Mouse (Mus musculus) forebrain, embryonic 10.5 days (tissue): ENCODE data around the gene Amotl1. TPM values are rescaled to one million over a fixed set of nuclear protein-coding genes. Genes with fewer than 3 reads are reported as not detected.

Source experiments
- DNase-seq: peaks from one replicate; pipeline ENCODE4 v3.0.0-alpha.2; 2017; ENCODE audit warnings: low spot score; ENCODE audit errors: extremely low spot score
- H3K27ac ChIP-seq: fragments of 300-500 bp; sonication (generic); 2 replicates; pipeline ENCODE4 v1.5.1; 2016; ENCODE audit warnings: mild to moderate bottlenecking
- H3K27me3 ChIP-seq: fragments of 300-500 bp; sonication (generic); 2 replicates; pipeline ENCODE4 v1.6.1; 2016; ENCODE audit warnings: mild to moderate bottlenecking; ENCODE audit not compliant: poor library complexity, severe bottlenecking
- H3K36me3 ChIP-seq: fragments of 300-500 bp; sonication (generic); replicated peaks from 2 replicates; pipeline ENCODE4 v1.6.1; 2016; ENCODE audit warnings: mild to moderate bottlenecking, moderate library complexity
- H3K4me1 ChIP-seq: fragments of 300-500 bp; sonication (generic); 2 replicates; pipeline ENCODE4 v1.6.1; 2016
- H3K4me3 ChIP-seq: fragments of 300-500 bp; sonication (generic); 2 replicates; pipeline ENCODE4 v1.5.1; 2016; ENCODE audit warnings: mild to moderate bottlenecking, moderate library complexity
- H3K9me3 ChIP-seq: fragments of 300-500 bp; sonication (generic); 2 replicates; pipeline ENCODE4 v1.6.1; 2016; ENCODE audit warnings: mild to moderate bottlenecking, moderate library complexity
- WGBS: fragments of 180-500 bp; shearing (Covaris S2); methylation state at CpG from one replicate; pipeline ENCODE4 v1.1.7; 2016; 5-methylcytosine and 5-hydroxymethylcytosine counted together
- polyA plus RNA-seq: library from polyadenylated mRNA; unstranded; fragments of >200 nt; fragmentation: Nextera tagmentation; extraction: Ambion mirVana; gene quantifications from 2 replicates; pipeline ENCODE4 v1.2.1, GENCODE M21; 2016

Amotl1 gene
- polyA plus RNA-seq, 1 experiment from 2014 or later = 15.7 TPM

DNA sequence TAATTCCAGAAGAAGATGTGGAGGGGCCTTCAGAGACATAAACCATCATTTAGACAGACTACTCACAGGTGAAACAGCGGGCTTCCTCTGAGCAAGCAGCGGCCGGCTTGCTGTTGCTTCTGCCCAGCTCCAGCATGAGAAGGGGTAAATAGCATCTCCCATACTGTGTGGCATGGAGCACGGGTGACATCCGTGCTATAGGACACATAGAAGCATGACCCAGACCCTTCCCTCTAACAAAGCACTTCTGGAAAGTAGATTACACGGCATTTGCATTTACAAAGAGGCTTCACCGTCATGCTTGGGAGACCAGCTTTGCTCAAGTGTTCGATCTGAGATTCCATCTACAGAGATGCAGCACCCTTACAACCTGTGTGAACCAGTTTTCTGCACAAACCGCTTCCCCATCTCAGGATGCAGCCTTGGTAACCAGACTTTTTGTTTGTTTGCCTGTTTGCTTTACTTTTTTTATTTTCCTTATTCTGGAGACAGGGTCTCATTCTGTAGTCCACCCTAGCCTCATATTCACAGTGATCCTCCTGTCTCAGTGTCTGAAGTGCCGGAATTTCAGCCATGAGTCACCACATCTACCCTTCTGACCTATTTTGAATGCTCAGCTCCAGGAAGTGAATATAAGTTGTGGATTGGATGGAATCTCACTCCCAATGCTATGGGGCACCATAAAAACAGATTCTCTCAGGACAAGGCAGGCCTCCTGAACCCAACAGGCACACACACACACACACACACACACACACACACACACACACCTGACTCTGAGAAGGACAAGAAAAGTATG lies 12.3 kb downstream of the Amotl1 start:
- no peak overlapping the region for H3K27ac ChIP-seq
- no peak for DNase-seq
- H3K36me3 ChIP-seq = no peaks in the 10 kb centered on the region
- H3K4me3 ChIP-seq = no peak overlapping the region
- no peaks in the 10 kb centered on the region for H3K9me3 ChIP-seq
- H3K27me3 ChIP-seq = peaks cover 24% of the 10 kb centered on the region
- H3K4me1 ChIP-seq = peaks cover 24% of the 10 kb centered on the region
- WGBS = 61% methylated on average over 10 of the region's 10 CpGs

DNA sequence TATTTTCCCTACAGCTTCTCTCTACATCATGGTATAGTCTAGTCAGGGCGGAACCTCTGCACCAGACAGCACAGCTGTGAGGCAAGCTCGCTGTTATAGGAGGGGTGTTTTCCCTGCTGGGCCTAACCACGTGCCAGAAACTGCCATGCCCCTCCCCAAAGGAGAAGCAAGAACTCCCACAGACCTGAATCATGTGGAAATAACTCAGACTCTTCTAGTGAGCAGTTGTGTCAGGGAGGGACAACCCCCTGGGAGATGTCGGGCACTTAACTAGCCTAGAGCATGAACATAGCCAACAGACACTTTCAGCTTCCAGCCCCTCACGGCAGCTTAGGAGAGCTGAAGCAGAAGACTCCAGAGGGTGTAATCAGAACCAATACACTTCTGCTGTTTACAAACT lies 13.1 kb downstream of the Amotl1 start:
- Histone ChIP-seq H3K4me1 (peaks cover 24% of the 10 kb centered on the region), H3K4me3 (no peak overlapping the region), H3K9me3 (no peaks in the 10 kb centered on the region), H3K36me3 (no peaks in the 10 kb centered on the region), H3K27me3 (peaks cover 24% of the 10 kb centered on the region), H3K27ac (no peak overlapping the region)
- DNase-seq = no peak
- 54% methylated on average over 5 of the region's 5 CpGs for WGBS

DNA sequence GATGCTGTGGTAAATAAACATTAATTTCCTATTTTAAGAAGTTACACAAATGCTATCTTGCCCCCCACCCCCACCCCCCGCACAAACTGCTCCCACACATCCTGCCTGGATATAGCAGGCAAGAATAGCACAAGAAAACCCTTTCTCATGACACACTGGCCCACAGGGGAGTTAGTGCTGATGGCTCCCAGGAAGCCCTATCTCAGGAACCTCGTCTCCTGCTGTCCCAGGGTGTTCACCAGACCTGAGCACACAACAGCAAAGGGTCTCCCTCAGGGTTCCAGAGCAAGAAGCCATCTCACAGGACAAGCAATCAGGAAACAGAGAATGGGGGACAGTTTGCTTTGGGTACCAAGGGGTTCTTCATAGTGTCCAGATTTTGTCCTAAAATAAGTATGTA lies 17.3 kb downstream of the Amotl1 start:
- H3K4me1 ChIP-seq = peaks cover 31% of the 10 kb centered on the region
- WGBS = 75% methylated on average over 2 of the region's 2 CpGs
- no peak overlapping the region for H3K4me3 ChIP-seq
- H3K27ac ChIP-seq = no peak overlapping the region
- H3K9me3 ChIP-seq = no peaks in the 10 kb centered on the region
- H3K27me3 ChIP-seq = peaks cover 4% of the 10 kb centered on the region; the same call in 1 of the 2 replicates
- no peak for DNase-seq
- no peaks in the 10 kb centered on the region for H3K36me3 ChIP-seq

DNA sequence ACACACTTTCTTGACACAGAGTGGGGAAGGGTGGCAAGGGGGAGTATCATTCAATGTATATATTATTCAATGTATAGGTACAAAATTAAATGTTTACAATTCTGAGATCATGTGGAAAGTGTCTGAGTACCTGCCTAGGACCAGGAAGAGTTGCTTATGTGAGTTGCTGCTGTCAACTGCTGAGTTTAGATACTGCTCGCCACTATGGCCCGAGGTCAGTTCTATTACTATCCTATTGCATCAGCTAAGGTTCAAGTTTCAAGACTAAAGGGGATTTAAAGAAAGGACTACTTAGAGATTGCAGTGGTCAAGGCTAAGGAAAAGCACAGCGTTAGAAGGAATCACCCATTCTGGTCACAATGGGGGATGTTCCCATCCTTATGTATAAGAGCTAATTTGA lies 18.9 kb downstream of the Amotl1 start:
- Histone ChIP-seq H3K4me1 (peaks cover 19% of the 10 kb centered on the region), H3K27ac (no peak overlapping the region), H3K36me3 (no peaks in the 10 kb centered on the region), H3K27me3 (no peaks in the 10 kb centered on the region), H3K9me3 (no peaks in the 10 kb centered on the region), H3K4me3 (no peak overlapping the region)
- 87% methylated on average over 3 of the region's 3 CpGs for WGBS
- no peak for DNase-seq

DNA sequence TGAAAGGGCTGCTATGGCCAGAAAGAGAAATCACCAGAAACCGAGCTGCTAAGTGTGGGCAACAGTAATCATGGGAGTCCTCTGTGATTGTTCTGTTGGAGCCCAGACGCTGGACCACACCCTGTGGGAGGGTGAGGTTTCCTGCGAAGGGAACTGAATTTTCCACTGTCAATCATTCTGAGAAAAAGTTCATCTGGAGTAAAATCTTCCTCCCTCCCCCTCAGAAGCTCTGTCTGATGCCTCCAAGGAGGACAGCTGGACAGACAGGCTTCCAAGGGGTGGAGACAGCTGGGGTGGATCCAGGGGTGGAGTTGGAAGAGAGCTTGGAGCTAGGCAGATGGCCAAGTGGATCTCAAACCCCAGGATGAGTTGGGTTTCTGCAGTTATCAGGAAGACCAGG lies 19.8 kb downstream of the Amotl1 start:
- WGBS = 69% methylated on average over 3 of the region's 3 CpGs
- Histone ChIP-seq H3K36me3 (no peaks in the 10 kb centered on the region), H3K27me3 (no peaks in the 10 kb centered on the region), H3K9me3 (no peaks in the 10 kb centered on the region), H3K4me1 (peaks cover 19% of the 10 kb centered on the region), H3K4me3 (no peak overlapping the region), H3K27ac (no peak overlapping the region)
- no peak for DNase-seq

DNA sequence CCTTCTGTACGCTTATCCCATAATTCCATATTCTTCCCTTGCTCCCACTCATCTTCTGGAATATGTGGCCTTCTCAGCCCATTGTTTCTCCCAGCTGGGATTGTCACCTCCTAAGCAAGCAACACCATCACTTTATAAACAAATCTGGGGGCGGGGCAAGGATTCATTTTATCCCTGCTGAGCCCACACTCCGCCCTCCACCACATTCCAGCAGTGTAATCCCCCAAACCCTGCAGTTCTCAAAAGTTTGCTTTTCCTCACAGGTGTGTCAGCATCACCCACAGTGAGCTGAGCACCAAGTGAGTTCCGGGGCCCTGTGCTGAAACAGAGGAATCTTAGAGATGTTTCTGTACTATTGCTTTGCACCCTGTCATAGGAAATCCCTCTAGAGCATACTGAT lies 20.9 kb downstream of the Amotl1 start:
- no peaks in the 10 kb centered on the region for H3K27me3 ChIP-seq
- H3K9me3 ChIP-seq = no peaks in the 10 kb centered on the region
- H3K4me3 ChIP-seq = no peak overlapping the region
- no peak overlapping the region for H3K27ac ChIP-seq
- H3K4me1 ChIP-seq = peaks cover 19% of the 10 kb centered on the region
- no peak for DNase-seq
- 60% methylated on average over 4 of the region's 4 CpGs for WGBS
- H3K36me3 ChIP-seq = no peaks in the 10 kb centered on the region

DNA sequence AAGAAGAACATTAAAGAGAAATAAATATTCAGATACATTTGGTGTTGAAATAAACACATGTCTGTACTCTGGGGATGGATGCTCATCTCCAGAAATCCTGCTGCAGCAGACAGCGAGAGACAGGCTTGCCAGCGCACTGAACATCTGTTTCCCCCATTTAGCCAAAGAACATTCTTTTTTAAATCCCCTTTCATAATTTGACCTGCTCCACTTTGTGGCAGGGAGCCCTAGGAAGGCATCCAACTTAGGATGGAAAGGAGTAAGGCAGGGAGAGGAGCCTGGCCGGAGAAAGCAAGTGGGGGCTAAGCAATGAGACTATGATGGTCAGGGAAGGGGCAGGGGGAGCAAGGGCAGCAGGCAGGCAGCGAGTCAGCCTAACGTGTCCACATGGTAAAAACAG lies 21.6 kb downstream of the Amotl1 start:
- Histone ChIP-seq H3K27ac (no peak overlapping the region), H3K9me3 (no peaks in the 10 kb centered on the region), H3K27me3 (no peaks in the 10 kb centered on the region), H3K36me3 (no peaks in the 10 kb centered on the region), H3K4me3 (no peak overlapping the region), H3K4me1 (peaks cover 19% of the 10 kb centered on the region)
- no peak for DNase-seq
- whole genome bisulfite sequencing = 74% methylated on average over 5 of the region's 5 CpGs

DNA sequence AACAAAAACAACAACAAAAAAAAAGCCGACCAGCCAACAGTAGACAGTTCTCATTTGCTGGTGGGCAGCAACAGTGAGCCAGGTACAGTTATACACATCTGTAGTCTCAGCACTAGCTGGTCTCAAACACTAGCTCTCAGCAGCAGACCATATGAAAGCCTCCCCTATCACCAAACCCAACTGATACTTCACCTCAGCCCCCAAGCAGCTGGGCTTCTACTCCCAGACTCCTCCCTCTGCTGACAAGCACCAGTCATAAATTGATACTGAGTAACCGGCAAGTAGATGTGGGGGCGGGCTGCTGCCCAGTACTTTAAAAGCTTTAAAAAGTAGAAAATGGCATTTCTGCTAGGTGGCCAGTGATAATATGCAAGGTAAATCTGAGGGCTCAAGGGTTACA lies 22.0 kb downstream of the Amotl1 start:
- no peaks in the 10 kb centered on the region for H3K36me3 ChIP-seq
- no peaks in the 10 kb centered on the region for H3K27me3 ChIP-seq
- DNase-seq = no peak
- H3K4me1 ChIP-seq = peaks cover 19% of the 10 kb centered on the region
- no peak overlapping the region for H3K27ac ChIP-seq
- no peak overlapping the region for H3K4me3 ChIP-seq
- 85% methylated on average over 3 of the region's 3 CpGs for WGBS
- no peaks in the 10 kb centered on the region for H3K9me3 ChIP-seq

DNA sequence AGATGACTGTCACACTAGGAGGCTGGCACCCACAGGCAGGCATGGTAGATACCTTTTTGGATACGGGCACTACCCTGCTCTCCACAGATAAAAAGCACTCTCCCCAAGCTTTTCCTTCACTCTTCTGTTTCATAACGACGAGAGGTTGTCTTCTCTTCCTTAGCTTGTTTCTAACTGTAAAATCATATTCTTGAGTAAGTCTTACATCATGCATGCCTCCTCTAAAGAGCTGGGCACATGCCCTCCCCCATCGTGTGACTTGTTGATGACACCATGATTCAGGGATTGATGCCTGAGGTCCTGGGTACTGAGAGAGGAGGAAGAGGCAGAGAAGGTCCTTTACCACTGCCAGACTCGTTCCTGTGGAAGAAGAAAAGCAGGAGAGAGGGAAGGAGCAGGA lies 24.7 kb downstream of the Amotl1 start:
- no peak for DNase-seq
- Histone ChIP-seq H3K4me3 (no peak overlapping the region), H3K27me3 (peaks cover 9% of the 10 kb centered on the region; the same call in 1 of the 2 replicates), H3K4me1 (peaks cover 29% of the 10 kb centered on the region), H3K9me3 (0 out of 2 replicates have a peak, but pooled peaks cover 4% of the 10 kb centered on the region), H3K27ac (no peak overlapping the region), H3K36me3 (no peaks in the 10 kb centered on the region)
- WGBS = 80% methylated on average over 5 of the region's 5 CpGs

DNA sequence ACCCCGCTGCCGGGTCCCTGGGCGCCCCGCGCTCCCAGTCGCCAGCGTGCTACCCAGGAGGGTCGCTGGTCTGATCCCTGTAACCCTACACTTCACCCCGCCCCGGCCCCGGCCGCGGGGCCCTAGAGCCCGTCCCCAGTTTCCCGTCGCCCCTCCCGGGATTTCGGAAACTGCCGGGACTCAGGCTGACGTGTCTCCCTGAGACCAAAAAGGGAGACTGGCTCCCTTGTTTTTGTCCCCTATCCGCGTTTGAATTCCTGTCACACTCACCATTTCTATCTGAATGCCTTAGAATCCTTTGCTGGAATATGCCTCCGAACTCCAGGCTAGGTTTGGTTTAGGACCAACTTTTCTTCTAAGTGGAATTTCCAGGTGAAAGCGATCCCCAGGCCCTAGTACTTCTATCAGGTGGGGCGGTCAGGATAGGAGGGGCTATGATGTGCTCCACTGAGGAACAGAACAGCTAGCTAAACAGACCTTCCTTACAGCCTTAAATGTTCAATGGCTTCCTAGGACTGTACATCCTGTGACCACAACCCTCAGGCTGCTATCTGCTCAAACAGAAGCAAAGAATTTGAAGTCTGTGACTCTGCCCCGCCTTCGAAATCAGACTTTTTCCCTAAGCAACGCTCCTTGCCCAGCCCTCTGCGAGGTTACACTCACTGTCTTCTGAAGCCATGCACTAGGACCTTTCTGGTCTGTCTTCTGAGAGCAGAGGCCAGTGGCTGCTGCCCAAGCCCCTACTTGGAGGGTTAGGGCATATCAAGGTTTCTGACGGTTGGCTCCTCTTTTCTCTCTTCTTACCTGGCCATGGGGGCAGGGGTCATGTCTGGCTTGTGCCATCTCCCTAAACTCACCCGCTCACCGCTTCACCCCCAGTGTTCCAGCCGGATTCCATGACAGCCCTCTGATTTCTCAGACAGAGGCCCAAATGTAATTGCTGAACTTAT lies 29.6 kb downstream of the Amotl1 start:
- Histone ChIP-seq H3K4me1 (peaks cover 43% of the 10 kb centered on the region), H3K27me3 (peaks cover 9% of the 10 kb centered on the region; the same call in 1 of the 2 replicates), H3K4me3 (peak overlapping the region; percentile 98), H3K9me3 (0 out of 2 replicates have a peak, but pooled peaks cover 4% of the 10 kb centered on the region), H3K27ac (peak overlapping the region; percentile 98), H3K36me3 (peaks cover 4% of the 10 kb centered on the region)
- peak; percentile 81 for DNase-seq
- WGBS = 10% methylated on average over 33 of the region's 33 CpGs

DNA sequence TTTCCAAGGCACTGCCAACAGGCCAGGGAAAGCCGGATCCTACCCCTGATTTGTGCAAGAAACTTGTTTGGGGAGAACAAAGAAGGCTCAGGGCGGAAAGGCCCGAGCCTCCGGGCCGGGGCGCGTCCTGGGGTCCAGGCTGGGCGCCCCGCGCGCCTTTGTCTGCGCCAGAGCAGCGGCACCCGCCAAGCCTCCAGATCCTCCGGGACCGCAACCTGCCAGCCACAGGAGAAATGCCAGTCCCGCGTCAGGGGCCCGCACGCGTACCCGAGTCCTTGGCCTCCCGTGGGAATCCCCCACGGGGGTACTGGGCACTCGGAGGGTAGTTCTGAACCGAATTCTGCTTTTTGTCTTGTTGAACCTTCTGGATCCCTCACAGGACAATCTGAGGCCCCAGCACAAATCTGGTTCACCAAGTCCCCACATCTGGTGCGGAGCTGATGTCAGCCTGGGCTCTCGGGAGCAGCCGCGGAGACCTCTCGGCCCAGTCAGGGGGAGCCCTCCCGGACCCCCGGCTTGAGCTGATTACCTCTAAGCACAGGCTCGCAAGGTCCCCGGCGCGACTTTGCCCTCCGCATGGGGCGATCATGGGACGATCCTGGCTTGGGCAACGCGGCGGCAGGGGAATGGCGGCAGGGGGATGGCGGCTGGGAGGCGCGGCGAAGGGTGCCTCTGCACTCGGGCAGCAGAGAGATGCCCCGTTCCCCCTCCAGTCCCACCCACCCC lies 30.5 kb downstream of the Amotl1 start:
- DNase-seq = peak; percentile 69

More for the DNA sequence above, 30.5 kb downstream of the Amotl1 start:
- peaks cover 4% of the 10 kb centered on the region for H3K36me3 ChIP-seq
- under 1% methylated on average over 50 of the region's 50 CpGs for WGBS
- H3K27me3 ChIP-seq = peaks cover 9% of the 10 kb centered on the region; the same call in 1 of the 2 replicates
- H3K27ac ChIP-seq = peak overlapping the region; percentile 98
- peaks cover 46% of the 10 kb centered on the region for H3K4me1 ChIP-seq
- 0 out of 2 replicates have a peak, but pooled peaks cover 4% of the 10 kb centered on the region for H3K9me3 ChIP-seq
- peak overlapping the region; percentile 98 for H3K4me3 ChIP-seq
